Mouse (Mus musculus) G1E (cell line): ENCODE results near the gene Xrcc3.

Source experiments
- CTCF ChIP-seq: IDR thresholded peaks from 2 replicates; pipeline ENCODE4 v1.5.1; 2012; ENCODE audit warnings: low read depth, low read length, inconsistent platforms, mixed read lengths
- GATA1 ChIP-seq: IDR thresholded peaks from 2 replicates; pipeline ENCODE4 v1.6.1; 2012; ENCODE audit warnings: borderline replicate concordance, low read length, inconsistent platforms, mixed read lengths
- TAL1 ChIP-seq: conservative IDR thresholded peaks from 2 replicates; pipeline ENCODE4 v1.6.1; 2012; ENCODE audit warnings: low read depth, low read length, inconsistent platforms, mixed read lengths

- TF ChIP-seq CTCF: no peak
- no peak for TF ChIP-seq GATA1
- no peak for TF ChIP-seq TAL1
Measured at GRCm38 (mm10) chr12:111851745-111852144, 38.1 kb upstream of the Xrcc3 start.
